Mouse (Mus musculus): ENCODE measurements at regions not wholly inside any gene's neighbourhood (a gene's known extent, or its start where the extent isn't known, plus 50 kb on each side); places are given as distances from the start of the nearest gene placed in this dataset.

GRCm38 (mm10) chr6:117407953-117408352, 239.6 kb downstream of the Cxcl12 start:
- Histone ChIP-seq H3K4me2 (no peak overlapping the region), H3K36me3 (ENCODE audit: control insufficient read depth, insufficient read depth, low read length) (no peaks in the 10 kb centered on the region), H3K4me1 (ENCODE audit: control insufficient read depth, insufficient read depth, low read length) (peaks cover 7% of the 10 kb centered on the region; the same call in 1 of the 2 replicates), H3K27me3 (ENCODE audit: control insufficient read depth, insufficient read depth, low read length) (peaks cover 2% of the 10 kb centered on the region), H3K9ac (ENCODE audit: low read depth, low read length) (no peak overlapping the region), H3K4me3 (ENCODE audit: low read depth, low read length) (no peak overlapping the region), H3K9me3 (replicated peaks; ENCODE audit: control insufficient read depth, low read length) (no peaks in the 10 kb centered on the region), H3K27ac (ENCODE audit: low read depth, low read length) (no peak overlapping the region)
- ATAC-seq (replicated peaks; ENCODE audit: insufficient number of reproducible peaks, low FRiP score, low TSS enrichment), result no peak
- WGBS (ENCODE audit: insufficient replicate concordance), result 75% methylated on average over 5 of the region's 5 CpGs

GRCm38 (mm10) chr6:117408971-117409783, 240.8 kb downstream of the Cxcl12 start:
- no peak overlapping the region for H3K4me3 ChIP-seq (ENCODE audit: low read depth, low read length)
- peaks cover 7% of the 10 kb centered on the region; the same call in 1 of the 2 replicates for H3K4me1 ChIP-seq (ENCODE audit: control insufficient read depth, insufficient read depth, low read length)
- H3K27ac ChIP-seq (ENCODE audit: low read depth, low read length), result no peak overlapping the region
- WGBS (ENCODE audit: insufficient replicate concordance), result 62% methylated on average over 11 of the region's 11 CpGs
- peaks cover 2% of the 10 kb centered on the region for H3K27me3 ChIP-seq (ENCODE audit: control insufficient read depth, insufficient read depth, low read length)
- no peak overlapping the region for H3K4me2 ChIP-seq
- no peak overlapping the region for H3K9ac ChIP-seq (ENCODE audit: low read depth, low read length)
- no peaks in the 10 kb centered on the region for H3K36me3 ChIP-seq (ENCODE audit: control insufficient read depth, insufficient read depth, low read length)
- no peak for ATAC-seq (replicated peaks; ENCODE audit: insufficient number of reproducible peaks, low FRiP score, low TSS enrichment)
- no peaks in the 10 kb centered on the region for H3K9me3 ChIP-seq (replicated peaks; ENCODE audit: control insufficient read depth, low read length)

GRCm38 (mm10) chr6:117414926-117415325, 246.6 kb downstream of the Cxcl12 start:
- H3K9ac ChIP-seq (ENCODE audit: low read depth, low read length), result no peak overlapping the region
- 74% methylated on average over 5 of the region's 5 CpGs for WGBS (ENCODE audit: insufficient replicate concordance)

GRCm38 (mm10) chr6:117415901-117416300, 247.6 kb downstream of the Cxcl12 start:
- ATAC-seq (replicated peaks; ENCODE audit: insufficient number of reproducible peaks, low FRiP score, low TSS enrichment), result no peak
- peaks cover 12% of the 10 kb centered on the region for H3K4me1 ChIP-seq (ENCODE audit: control insufficient read depth, insufficient read depth, low read length)
- no peaks in the 10 kb centered on the region for H3K9me3 ChIP-seq (replicated peaks; ENCODE audit: control insufficient read depth, low read length)
- H3K27ac ChIP-seq (ENCODE audit: low read depth, low read length), result no peak overlapping the region
- no peaks in the 10 kb centered on the region for H3K27me3 ChIP-seq (ENCODE audit: control insufficient read depth, insufficient read depth, low read length)
- 61% methylated on average over 6 of the region's 6 CpGs for WGBS (ENCODE audit: insufficient replicate concordance)
- H3K4me2 ChIP-seq, result no peak overlapping the region
- H3K9ac ChIP-seq (ENCODE audit: low read depth, low read length), result no peak overlapping the region
- H3K4me3 ChIP-seq (ENCODE audit: low read depth, low read length), result no peak overlapping the region
- H3K36me3 ChIP-seq (ENCODE audit: control insufficient read depth, insufficient read depth, low read length), result no peaks in the 10 kb centered on the region

More at GRCm38 (mm10) chr6:117414926-117415325, 246.6 kb downstream of the Cxcl12 start:
- Histone ChIP-seq H3K4me3 (ENCODE audit: low read depth, low read length) (no peak overlapping the region), H3K4me1 (ENCODE audit: control insufficient read depth, insufficient read depth, low read length) (peaks cover 12% of the 10 kb centered on the region), H3K36me3 (ENCODE audit: control insufficient read depth, insufficient read depth, low read length) (no peaks in the 10 kb centered on the region), H3K27ac (ENCODE audit: low read depth, low read length) (0 out of 2 replicates have a peak overlapping the region, but pooled peaks have one; percentile 6), H3K4me2 (no peak overlapping the region), H3K9me3 (replicated peaks; ENCODE audit: control insufficient read depth, low read length) (no peaks in the 10 kb centered on the region), H3K27me3 (ENCODE audit: control insufficient read depth, insufficient read depth, low read length) (peaks cover 2% of the 10 kb centered on the region; the same call in 1 of the 2 replicates)
- ATAC-seq (replicated peaks; ENCODE audit: insufficient number of reproducible peaks, low FRiP score, low TSS enrichment), result no peak

DNA sequence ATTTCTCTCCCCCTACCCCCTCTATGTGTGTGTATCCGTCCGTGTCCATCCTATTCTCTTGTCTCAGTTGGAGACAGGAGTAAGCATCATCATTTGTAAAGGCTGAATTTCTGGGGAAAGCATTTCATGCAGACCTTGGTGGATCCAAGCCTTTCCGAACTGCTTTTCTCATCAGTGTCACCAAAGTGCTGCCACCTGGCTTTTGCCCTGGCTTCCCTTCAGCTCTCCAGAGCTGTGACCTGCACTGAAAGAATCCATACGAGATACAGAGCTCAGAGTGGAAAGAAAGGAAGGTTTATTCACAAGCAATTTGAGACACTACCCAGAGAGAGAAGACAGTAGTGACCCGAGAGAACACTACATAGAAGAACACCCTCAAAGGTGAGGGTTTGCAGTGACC, 248.1 kb downstream of the Cxcl12 start:
- 68% methylated on average over 5 of the region's 5 CpGs for WGBS (ENCODE audit: insufficient replicate concordance)
- Histone ChIP-seq H3K27me3 (ENCODE audit: control insufficient read depth, insufficient read depth, low read length) (no peaks in the 10 kb centered on the region), H3K36me3 (ENCODE audit: control insufficient read depth, insufficient read depth, low read length) (no peaks in the 10 kb centered on the region), H3K4me3 (ENCODE audit: low read depth, low read length) (no peak overlapping the region), H3K4me2 (no peak overlapping the region), H3K9me3 (replicated peaks; ENCODE audit: control insufficient read depth, low read length) (no peaks in the 10 kb centered on the region), H3K27ac (ENCODE audit: low read depth, low read length) (no peak overlapping the region), H3K9ac (ENCODE audit: low read depth, low read length) (no peak overlapping the region), H3K4me1 (ENCODE audit: control insufficient read depth, insufficient read depth, low read length) (peaks cover 12% of the 10 kb centered on the region)
- no peak for ATAC-seq (replicated peaks; ENCODE audit: insufficient number of reproducible peaks, low FRiP score, low TSS enrichment)

GRCm38 (mm10) chr6:117422846-117423573, 254.7 kb downstream of the Cxcl12 start:
- Histone ChIP-seq H3K4me2 (no peak overlapping the region), H3K27ac (ENCODE audit: low read depth, low read length) (no peak overlapping the region), H3K4me3 (ENCODE audit: low read depth, low read length) (no peak overlapping the region), H3K9me3 (replicated peaks; ENCODE audit: control insufficient read depth, low read length) (no peaks in the 10 kb centered on the region), H3K27me3 (ENCODE audit: control insufficient read depth, insufficient read depth, low read length) (no peaks in the 10 kb centered on the region), H3K36me3 (ENCODE audit: control insufficient read depth, insufficient read depth, low read length) (no peaks in the 10 kb centered on the region), H3K9ac (ENCODE audit: low read depth, low read length) (no peak overlapping the region), H3K4me1 (ENCODE audit: control insufficient read depth, insufficient read depth, low read length) (peaks cover 7% of the 10 kb centered on the region)
- 75% methylated on average over 10 of the region's 10 CpGs for WGBS (ENCODE audit: insufficient replicate concordance)
- ATAC-seq (replicated peaks; ENCODE audit: insufficient number of reproducible peaks, low FRiP score, low TSS enrichment), result no peak

- no peak for ATAC-seq (replicated peaks; ENCODE audit: insufficient number of reproducible peaks, low FRiP score, low TSS enrichment)
- H3K27me3 ChIP-seq (ENCODE audit: control insufficient read depth, insufficient read depth, low read length), result peaks cover 3% of the 10 kb centered on the region; the same call in 1 of the 2 replicates
- WGBS (ENCODE audit: insufficient replicate concordance), result 84% methylated on average over 5 of the region's 5 CpGs
These were observed 258.0 kb downstream of the Cxcl12 start for GRCm38 (mm10) chr6:117426363-117426762.

GRCm38 (mm10) chr6:117427351-117428142, 259.2 kb downstream of the Cxcl12 start:
- Histone ChIP-seq H3K27me3 (ENCODE audit: control insufficient read depth, insufficient read depth, low read length) (peaks cover 3% of the 10 kb centered on the region; the same call in 1 of the 2 replicates), H3K36me3 (ENCODE audit: control insufficient read depth, insufficient read depth, low read length) (no peaks in the 10 kb centered on the region), H3K4me3 (ENCODE audit: low read depth, low read length) (no peak overlapping the region), H3K9ac (ENCODE audit: low read depth, low read length) (no peak overlapping the region), H3K4me1 (ENCODE audit: control insufficient read depth, insufficient read depth, low read length) (peaks cover 11% of the 10 kb centered on the region), H3K4me2 (no peak overlapping the region), H3K9me3 (replicated peaks; ENCODE audit: control insufficient read depth, low read length) (no peaks in the 10 kb centered on the region), H3K27ac (ENCODE audit: low read depth, low read length) (no peak overlapping the region)
- WGBS (ENCODE audit: insufficient replicate concordance), result 37% methylated on average over 12 of the region's 12 CpGs
- ATAC-seq (replicated peaks; ENCODE audit: insufficient number of reproducible peaks, low FRiP score, low TSS enrichment), result 0 out of 2 replicates have a peak, but pooled peaks have one; percentile 33

More at GRCm38 (mm10) chr6:117426363-117426762, 258.0 kb downstream of the Cxcl12 start:
- Histone ChIP-seq H3K9ac (ENCODE audit: low read depth, low read length) (no peak overlapping the region), H3K4me2 (no peak overlapping the region), H3K27ac (ENCODE audit: low read depth, low read length) (no peak overlapping the region), H3K36me3 (ENCODE audit: control insufficient read depth, insufficient read depth, low read length) (no peaks in the 10 kb centered on the region), H3K9me3 (replicated peaks; ENCODE audit: control insufficient read depth, low read length) (no peaks in the 10 kb centered on the region), H3K4me3 (ENCODE audit: low read depth, low read length) (no peak overlapping the region), H3K4me1 (ENCODE audit: control insufficient read depth, insufficient read depth, low read length) (peaks cover 11% of the 10 kb centered on the region)

All from heart, embryonic 11.5 days (tissue).